ENCODE assay signal across 22 mouse cellular contexts in genomic region chr1:184320521-184321177, GRCm38 (mm10).
DNase-seq lines count a peak whose midpoint lies in the region; ATAC-seq and TF ChIP-seq lines count a peak whose summit lies in the region.
"Had no signal": no experiment of that assay in that cellular context is flagged by ENCODE, and none has a peak within 500 bp of the region (broad histone marks: within the 10 kb centered on the region; RNA-seq: fewer than 3 reads in every experiment).

No protein-coding gene starts in this region.

- ATAC-seq in lung, embryonic 14.5 days (ENCODE audit: insufficient read depth) = no peak; the same call in 1 of the 2 replicates
- ATAC-seq in midbrain, embryonic 11.5 days (ENCODE audit: low FRiP score) = no peak
- ATAC-seq in midbrain, embryonic 16.5 days = no peak
- ATAC-seq in common myeloid progenitor, adult 5-6 weeks (replicated peaks; ENCODE audit: low read depth, poor library complexity, severe bottlenecking) = 0 out of 2 replicates have a peak, but pooled peaks have one; percentile 25
- ATAC-seq: forebrain, embryonic 14.5 days; hindbrain, embryonic 16.5 days had no signal

- H3K36me3 ChIP-seq in lung, embryonic 14.5 days (ENCODE audit: insufficient read depth) = no peaks in the 10 kb centered on the region
- H3K36me3 ChIP-seq in midbrain, embryonic 11.5 days (ENCODE audit: control insufficient read depth, insufficient read depth, low read length) = no peaks in the 10 kb centered on the region
- no peaks in the 10 kb centered on the region for H3K36me3 ChIP-seq in midbrain, embryonic 16.5 days (ENCODE audit: control insufficient read depth, insufficient read depth, low read length)
- H3K36me3 ChIP-seq: embryonic facial prominence, embryonic 15.5 days; forebrain, embryonic 10.5 days; heart, embryonic 13.5 days; hindbrain, embryonic 12.5 days had no signal

- H3K4me2 ChIP-seq in lung, embryonic 14.5 days = no peak overlapping the region
- H3K4me2 ChIP-seq in midbrain, embryonic 11.5 days = no peak overlapping the region
- H3K4me2 ChIP-seq in midbrain, embryonic 16.5 days (ENCODE audit: low read length) = no peak overlapping the region
- H3K4me2 ChIP-seq: embryonic facial prominence, embryonic 15.5 days; heart, embryonic 13.5 days; hindbrain, embryonic 12.5 days had no signal

- no peak for TF ChIP-seq CTCF in lung, embryonic 14.5 days (IDR thresholded peaks at IDR 0.05; ENCODE audit: low read depth)

- H3K27ac ChIP-seq in lung, embryonic 14.5 days (ENCODE audit: low read depth) = no peak overlapping the region
- no peak overlapping the region for H3K27ac ChIP-seq in midbrain, embryonic 11.5 days (ENCODE audit: low read depth, low read length)
- no peak overlapping the region for H3K27ac ChIP-seq in midbrain, embryonic 16.5 days (ENCODE audit: low read length)
- H3K27ac ChIP-seq: embryonic facial prominence, embryonic 15.5 days; forebrain, embryonic 10.5 days; gastrocnemius, adult 2 months; heart, embryonic 13.5 days; hindbrain, embryonic 12.5 days had no signal

- intact Hi-C loops in heart, postnatal 10 days (cut with DNase I) = no loop called here

- no peak overlapping the region for H3K9ac ChIP-seq in lung, embryonic 14.5 days
- no peak overlapping the region for H3K9ac ChIP-seq in midbrain, embryonic 11.5 days (ENCODE audit: low read length)
- H3K9ac ChIP-seq in midbrain, embryonic 16.5 days (ENCODE audit: low read depth, low read length) = no peak overlapping the region
- H3K9ac ChIP-seq: embryonic facial prominence, embryonic 15.5 days; heart, embryonic 13.5 days; hindbrain, embryonic 12.5 days had no signal

- H3K4me3 ChIP-seq in lung, embryonic 14.5 days (ENCODE audit: low read depth, low read length) = no peak overlapping the region
- no peak overlapping the region for H3K4me3 ChIP-seq in midbrain, embryonic 11.5 days (ENCODE audit: low read depth, low read length)
- H3K4me3 ChIP-seq in midbrain, embryonic 16.5 days (ENCODE audit: low read depth, low read length) = no peak overlapping the region
- H3K4me3 ChIP-seq: embryonic facial prominence, embryonic 15.5 days; erythroblast, embryonic 14.5 days; forebrain, embryonic 10.5 days; gastrocnemius, adult 2 months; heart, embryonic 13.5 days; hindbrain, embryonic 12.5 days had no signal

- no peaks in the 10 kb centered on the region for H3K9me3 ChIP-seq in lung, embryonic 14.5 days (ENCODE audit: low read depth, low read length)
- H3K9me3 ChIP-seq in midbrain, embryonic 11.5 days (ENCODE audit: control insufficient read depth, low read length) = no peaks in the 10 kb centered on the region
- no peaks in the 10 kb centered on the region for H3K9me3 ChIP-seq in midbrain, embryonic 16.5 days (replicated peaks; ENCODE audit: control insufficient read depth, low read length, poor library complexity, severe bottlenecking)
- H3K9me3 ChIP-seq: embryonic facial prominence, embryonic 15.5 days; forebrain, embryonic 10.5 days; heart, embryonic 13.5 days; hindbrain, embryonic 12.5 days had no signal

- DNase-seq in lung, embryonic 14.5 days = peak; percentile 36
- DNase-seq in lung, adult 18-20 months = no peak
- peak; percentile 53 for DNase-seq in midbrain, embryonic 11.5 days (ENCODE audit: low spot score, missing footprints)
- DNase-seq in lung, postnatal 4 days = peak; percentile 15 to 31
- DNase-seq in heart, postnatal 10 days = no peak
- DNase-seq: adrenal gland, adult 2 months; adrenal gland, postnatal 25 days; cerebellum, adult 2 months; cerebellum, postnatal 10 days; gastrocnemius, adult 2 months; gastrocnemius, postnatal 25 days; heart, adult 11 months; heart, postnatal 4 days had no signal

- 27% methylated on average over 3 of the region's 3 CpGs for WGBS in lung, embryonic 14.5 days
- WGBS in midbrain, embryonic 11.5 days = 82% methylated on average over 3 of the region's 3 CpGs
- 83% methylated on average over 3 of the region's 3 CpGs for WGBS in midbrain, embryonic 16.5 days

- no peaks in the 10 kb centered on the region for H3K4me1 ChIP-seq in lung, embryonic 14.5 days (ENCODE audit: insufficient read depth)
- H3K4me1 ChIP-seq in midbrain, embryonic 11.5 days (ENCODE audit: control insufficient read depth, insufficient read depth, low read length) = no peaks in the 10 kb centered on the region
- H3K4me1 ChIP-seq in midbrain, embryonic 16.5 days (ENCODE audit: control insufficient read depth, insufficient read depth, low read length) = no peaks in the 10 kb centered on the region
- H3K4me1 ChIP-seq: heart, embryonic 13.5 days; hindbrain, embryonic 12.5 days had no signal

- H3K27me3 ChIP-seq in lung, embryonic 14.5 days (ENCODE audit: insufficient read depth, low read length) = no peaks in the 10 kb centered on the region
- H3K27me3 ChIP-seq in midbrain, embryonic 11.5 days (ENCODE audit: control insufficient read depth, insufficient read depth, low read length) = no peaks in the 10 kb centered on the region
- no peaks in the 10 kb centered on the region for H3K27me3 ChIP-seq in midbrain, embryonic 16.5 days (ENCODE audit: control insufficient read depth, insufficient read depth, low read depth, low read length)
- H3K27me3 ChIP-seq: embryonic facial prominence, embryonic 15.5 days; heart, embryonic 13.5 days; hindbrain, embryonic 12.5 days had no signal

Comparison
In these comparisons a context has a peak if more than half of its experiments do, and no peak if none do; other contexts are left out.
1. DNase-seq: peak in lung, embryonic 14.5 days (single experiment), midbrain, embryonic 11.5 days (single experiment) and lung, postnatal 4 days (2 of 2); none in lung, adult 18-20 months (0 of 2) and heart, postnatal 10 days (0 of 2).